Mouse (Mus musculus) CD4-positive, CD25-positive, alpha-beta regulatory T cell, adult 2 months (primary cell): Measurements from ENCODE around the gene Adnp.

ENCODE experiments used
- DNase-seq: peaks from one replicate; pipeline ENCODE4 v3.0.0-alpha.2; 2012; ENCODE audit warnings: low read depth, low spot score

Adnp gene

DNA sequence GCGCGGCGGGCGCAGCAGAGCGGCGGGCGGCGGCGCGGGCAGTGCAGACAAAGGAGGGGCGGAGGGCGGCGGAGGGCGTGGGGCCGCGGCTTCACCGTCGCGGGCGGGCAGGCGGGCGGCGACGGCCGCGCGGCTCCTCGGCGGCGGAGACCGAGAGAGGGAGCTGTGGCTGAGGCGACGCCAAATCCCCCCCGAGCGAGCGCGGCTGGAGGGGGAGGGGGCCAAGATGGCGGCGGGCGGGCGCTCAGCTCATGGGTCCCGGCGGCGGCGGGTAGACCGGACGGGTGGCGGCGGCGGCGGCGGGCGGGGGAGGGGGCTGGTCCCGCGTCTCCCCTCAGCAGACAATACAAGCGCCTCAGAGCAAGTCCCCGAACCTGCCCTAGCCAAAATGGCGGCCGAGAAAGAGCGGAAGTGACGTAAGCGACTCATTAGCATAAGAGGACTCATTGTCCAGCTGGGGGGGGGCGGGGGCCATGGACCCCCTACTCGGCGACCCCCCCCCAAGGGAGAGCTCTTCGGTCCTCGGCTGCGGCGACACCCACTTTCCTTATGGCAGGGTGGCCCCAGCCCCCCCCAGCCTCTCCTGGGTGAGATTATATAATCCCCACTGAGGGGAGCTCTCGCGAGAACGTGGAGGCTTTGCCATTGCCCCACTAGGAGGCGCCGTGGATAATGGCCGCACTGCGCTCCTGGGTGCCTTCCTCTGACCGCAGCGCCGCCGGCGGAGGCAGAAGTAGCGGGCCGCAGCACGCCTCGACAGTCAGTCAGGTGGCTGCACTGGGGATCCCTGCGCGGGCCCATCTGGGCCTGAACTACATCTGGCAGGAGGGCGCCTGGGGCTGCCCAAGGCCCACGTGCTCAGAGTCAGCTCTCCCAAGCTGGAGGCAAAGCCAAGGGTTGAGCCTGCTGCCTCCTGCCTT is at the start of gene Adnp:
Gene Adnp, minus strand, starts transcription at position 388 of the 920 bp plus-strand sequence.
- peak; percentile 99 for DNase-seq

DNA sequence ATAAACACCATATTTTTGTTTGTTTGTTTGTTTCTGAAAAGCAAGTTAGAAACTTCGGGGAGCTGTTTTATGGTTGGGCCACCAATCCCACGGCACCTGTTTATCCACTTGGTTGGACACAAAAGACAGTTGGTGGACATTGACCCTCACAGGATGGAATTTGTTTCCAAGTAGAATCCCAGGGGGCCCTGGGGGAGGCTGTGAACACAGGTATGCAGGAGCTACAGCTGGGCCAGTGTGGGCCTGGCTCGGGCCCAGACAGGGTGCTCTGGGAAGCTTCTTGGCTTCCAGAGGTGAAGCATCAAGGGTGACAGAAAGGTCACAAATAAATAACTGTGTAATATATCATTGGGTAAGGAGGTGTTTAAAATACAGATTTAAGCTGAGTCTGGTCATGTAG is 49.6 kb upstream of the Adnp start:
- DNase-seq = no peak

- DNase-seq = no peak
Measured at GRCm38 (mm10) chr2:168253822-168254221, 46.9 kb upstream of the Adnp start.

DNA sequence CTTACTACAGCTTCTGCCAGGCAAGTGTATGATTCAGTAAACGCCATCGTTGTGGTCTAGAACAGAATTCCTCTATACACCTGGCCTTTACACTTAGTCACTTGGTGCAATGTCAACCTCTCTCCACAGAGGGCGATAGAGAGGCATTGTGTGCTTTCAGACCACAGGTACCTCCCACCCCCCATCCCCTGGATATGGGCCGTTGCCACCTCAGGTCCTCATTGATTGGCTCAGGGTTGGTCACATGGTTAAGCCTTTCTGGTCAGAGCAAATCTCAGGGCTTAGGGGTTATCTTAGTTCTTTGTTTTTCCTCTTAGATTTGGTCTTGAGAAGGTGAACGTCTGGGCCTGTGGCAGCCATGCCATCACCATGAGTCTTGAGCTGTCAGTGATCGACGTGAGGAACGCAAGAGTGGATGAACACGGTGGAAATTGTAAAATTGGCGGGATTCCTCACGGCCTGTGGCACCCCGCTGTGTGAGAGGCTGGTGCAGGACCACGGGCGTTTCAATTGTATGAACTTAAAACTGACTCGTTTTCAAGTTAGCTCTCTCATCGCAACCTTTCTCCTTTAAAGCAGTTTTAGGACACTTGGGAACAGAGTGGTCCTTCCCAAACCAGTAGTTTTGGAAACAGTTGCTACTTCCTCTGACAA is 45.9 kb upstream of the Adnp start:
- DNase-seq = peak; percentile 75

DNA sequence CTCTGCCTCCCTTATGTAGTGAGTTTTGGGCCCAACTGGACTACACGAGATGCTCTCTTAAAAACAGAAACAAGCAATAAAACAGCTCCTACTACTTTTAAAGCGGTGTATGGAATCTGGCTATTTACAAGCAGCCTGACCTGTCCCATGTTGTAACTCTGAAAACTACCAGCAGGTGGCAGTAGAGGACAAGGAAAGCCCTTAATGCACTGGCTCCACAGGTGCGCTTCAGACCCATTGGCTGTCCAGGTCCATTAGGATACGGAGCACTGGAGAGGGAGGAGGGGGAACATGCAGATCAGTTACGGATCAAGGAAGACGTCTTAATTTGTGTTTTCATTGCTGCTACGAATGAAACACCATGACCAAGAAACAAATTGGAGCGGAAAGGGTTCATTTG is 43.4 kb upstream of the Adnp start:
- peak; percentile 89 for DNase-seq

GRCm38 (mm10) chr2:168248856-168249245 is 41.9 kb upstream of the Adnp start:
- peak; percentile 61 for DNase-seq

DNA sequence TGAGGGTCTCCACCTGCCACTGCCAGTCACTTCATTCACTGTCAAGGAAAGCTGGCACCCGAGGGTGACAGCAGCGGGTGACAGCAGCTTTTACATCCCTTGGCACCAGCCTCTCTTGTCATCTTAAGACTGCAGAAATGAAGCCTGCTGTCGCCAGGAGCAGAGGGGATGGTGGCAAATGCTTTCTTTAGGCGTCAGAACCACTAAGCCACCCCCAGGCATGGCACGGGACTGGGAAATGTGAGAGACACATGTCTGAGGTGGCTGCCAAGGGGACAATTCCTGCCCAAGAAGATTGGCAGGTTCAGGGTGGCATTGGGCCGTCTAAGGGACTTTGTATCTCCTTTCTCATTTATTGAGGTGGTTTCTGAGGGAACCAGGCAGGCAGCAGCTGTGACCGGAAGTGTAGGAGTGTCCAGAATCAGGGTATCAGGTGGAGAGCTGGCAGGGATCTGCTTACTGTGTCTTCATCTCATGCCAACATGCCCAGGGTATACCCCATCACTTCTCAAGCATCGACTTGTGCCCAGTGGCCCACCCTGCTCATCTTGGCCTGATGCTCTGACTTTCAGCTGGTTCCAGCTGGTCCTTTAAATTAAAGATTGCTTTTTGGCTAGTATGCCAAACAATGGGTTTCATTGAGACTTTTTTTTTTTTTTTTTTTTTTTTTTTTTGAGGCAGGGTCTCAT is 41.4 kb upstream of the Adnp start:
- no peak for DNase-seq

DNA sequence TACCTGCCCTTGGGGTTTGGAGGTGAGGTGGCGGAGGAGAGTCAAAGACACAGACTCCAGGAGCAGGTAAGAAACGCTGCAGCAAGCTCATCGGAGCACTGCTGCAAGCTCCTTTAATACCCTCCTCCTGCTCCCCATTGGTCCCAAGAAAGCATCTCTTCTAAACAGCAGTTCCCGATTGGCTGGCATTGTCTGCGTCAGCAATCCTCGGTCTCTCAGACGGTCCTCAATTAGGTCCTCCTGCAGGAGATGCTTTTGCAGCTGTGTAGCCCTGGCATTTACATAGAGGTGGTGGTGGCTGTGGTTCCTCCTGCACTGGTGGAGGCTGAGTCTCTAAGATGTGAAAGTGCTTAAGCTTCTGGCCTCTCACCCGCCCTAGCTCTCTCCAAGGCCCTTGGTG is 38.7 kb upstream of the Adnp start:
- DNase-seq = no peak

GRCm38 (mm10) chr2:168243278-168243677 is 36.4 kb upstream of the Adnp start:
- DNase-seq = no peak

DNA sequence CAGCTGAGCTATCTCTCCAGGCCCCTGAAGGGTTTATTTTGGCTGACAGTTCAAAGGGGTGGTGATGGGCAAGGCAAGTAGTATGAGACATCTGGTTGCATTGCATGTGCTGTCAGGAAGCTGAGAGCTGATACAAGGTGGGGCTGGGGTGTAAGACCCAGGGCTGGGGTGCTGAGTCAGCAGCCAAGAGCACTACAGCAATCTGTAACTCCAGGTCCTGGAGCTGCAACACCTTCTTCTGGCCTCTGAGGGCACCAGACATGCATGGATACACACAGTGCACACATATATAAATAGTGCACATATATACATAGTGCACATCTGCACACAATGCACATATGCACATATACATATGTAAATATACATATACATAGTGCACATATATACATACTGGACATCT is 35.9 kb upstream of the Adnp start:
- DNase-seq = no peak

GRCm38 (mm10) chr2:168238335-168238734 is 31.4 kb upstream of the Adnp start:
- no peak for DNase-seq

- no peak for DNase-seq
Measured at GRCm38 (mm10) chr2:168233286-168233685, 26.4 kb upstream of the Adnp start.

GRCm38 (mm10) chr2:168231471-168231829 is 24.5 kb upstream of the Adnp start:
- DNase-seq = no peak

GRCm38 (mm10) chr2:168230773-168231470 is 24.0 kb upstream of the Adnp start:
- peak; percentile 44 for DNase-seq

GRCm38 (mm10) chr2:168230026-168230728 is 23.3 kb upstream of the Adnp start, which contains the start of the genes Gm20716, Dpm1 and Mocs3:
Gene Gm20716, minus strand, starts transcription at chr2:168230364.
Gene Dpm1, minus strand, starts transcription at chr2:168230591.
Gene Mocs3, plus strand, starts transcription at chr2:168230622.
- peak; percentile 91 for DNase-seq

- DNase-seq = peak; percentile 69
Measured at GRCm38 (mm10) chr2:168229116-168230025, 22.5 kb upstream of the Adnp start.

DNA sequence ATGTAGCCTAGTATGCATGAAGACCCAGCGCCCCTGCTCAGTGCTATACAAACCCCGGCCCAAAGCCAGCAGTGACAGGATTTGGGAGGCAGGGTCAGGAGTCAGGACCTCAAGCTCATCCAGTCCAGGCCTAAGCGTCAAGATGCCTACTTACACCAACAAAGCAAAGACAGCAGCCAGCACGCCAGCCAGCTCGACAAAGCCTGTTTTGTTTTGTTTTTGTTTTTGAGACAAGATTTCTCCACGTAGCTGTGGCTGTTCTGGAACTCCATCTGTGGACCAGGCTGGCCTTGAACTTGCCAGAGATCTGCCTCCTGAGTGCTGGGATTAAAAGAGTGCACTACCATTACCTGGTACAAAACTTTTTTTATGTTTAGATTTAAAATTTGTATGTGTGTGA is 16.4 kb upstream of the Adnp start:
- no peak for DNase-seq

GRCm38 (mm10) chr2:168213788-168214397 is 7.0 kb upstream of the Adnp start:
- DNase-seq = no peak

GRCm38 (mm10) chr2:168207883-168208282 is 971 bp upstream of the Adnp start:
- DNase-seq = no peak
